Mouse (Mus musculus) embryo, embryonic 11.5 days (tissue): ENCODE measurements around the gene Camk2b.
"Not testable (repeated sequence)": the region's sequence is repeated elsewhere in the genome, so short reads cannot be mapped to it uniquely, and the experiment has no call there.

Experiments used
- DNase-seq: peaks from one replicate; pipeline ENCODE4 v3.0.0-alpha.2; 2012; ENCODE audit warnings: low read depth, low spot score

The Camk2b gene

DNA sequence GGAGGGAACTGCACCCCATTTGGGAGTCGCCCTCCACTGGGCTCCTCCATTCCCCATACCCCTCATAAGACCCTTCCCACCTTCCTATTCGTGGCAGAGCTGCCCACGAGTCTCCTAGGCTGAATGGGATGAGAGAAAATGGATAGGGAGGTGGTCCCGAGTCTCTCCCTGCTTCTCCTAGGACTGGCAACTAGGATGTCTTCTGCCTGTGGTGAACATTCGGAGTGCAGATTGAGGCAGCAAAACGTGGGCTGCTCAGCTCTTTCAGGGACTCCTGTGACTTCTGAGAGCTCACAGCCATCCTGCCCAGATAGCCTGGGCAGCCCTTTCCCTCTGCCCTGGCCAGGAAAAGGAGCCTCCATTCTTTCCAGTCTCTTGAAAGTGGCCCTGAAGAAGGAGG lies at the start of gene Camk2b:
TSS of gene Camk2b (minus strand) at position 187 of the 400 bp plus-strand sequence.
- DNase-seq, result no peak

DNA sequence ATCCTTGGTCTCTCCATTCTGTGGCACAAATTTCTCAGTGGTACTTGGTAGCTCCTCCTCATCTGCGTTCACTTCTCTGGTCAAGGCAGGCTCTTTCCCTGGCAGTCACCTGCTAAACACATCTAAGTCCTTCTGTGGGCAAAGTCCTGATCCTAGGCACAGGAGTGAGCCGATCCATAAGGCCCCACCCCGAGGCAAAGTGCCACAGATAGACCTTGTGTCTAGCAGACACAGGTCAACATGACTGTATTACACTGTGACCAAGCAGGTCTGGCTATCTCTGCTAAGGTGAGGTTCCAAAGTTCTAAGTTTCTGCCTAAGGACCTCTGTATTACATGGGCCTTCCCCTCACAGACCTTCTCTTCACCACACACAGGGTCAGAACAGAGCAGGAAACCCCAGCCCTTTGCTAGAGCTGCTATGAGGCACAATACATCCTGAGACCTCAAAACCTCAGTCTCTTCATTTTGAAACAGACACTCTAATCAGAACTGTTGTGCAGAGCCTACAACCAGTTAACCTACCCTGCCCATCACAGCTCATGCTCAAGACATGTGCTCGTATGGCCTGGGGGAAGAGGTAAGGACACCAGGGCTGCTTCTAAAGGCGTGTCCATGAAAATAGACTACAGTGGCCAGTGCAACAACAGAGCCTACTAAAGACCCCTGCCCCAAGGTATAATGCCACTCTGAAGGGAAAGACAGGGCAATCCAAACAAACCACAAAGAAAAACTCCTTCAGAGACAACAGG lies 45.7 kb upstream of the Camk2b start:
- DNase-seq, result no peak

DNA sequence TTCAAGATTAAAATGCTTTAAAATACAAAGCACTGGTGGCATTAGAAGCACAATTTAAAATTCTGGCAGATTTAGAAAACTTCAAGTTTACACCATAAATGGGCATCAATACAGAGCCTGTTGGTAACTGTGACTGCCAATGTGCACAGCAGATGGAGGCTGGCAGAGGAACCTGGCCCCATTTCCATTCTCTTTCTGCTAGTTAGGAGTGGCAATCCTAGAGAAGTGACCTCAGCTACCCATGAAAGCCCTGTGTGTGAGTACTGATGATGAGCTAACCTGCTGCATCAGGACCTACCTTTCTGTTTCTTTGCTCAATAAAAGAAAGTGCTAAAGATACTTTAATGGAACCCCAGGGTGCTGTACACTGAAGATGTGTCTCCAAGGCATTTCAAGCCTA lies 43.8 kb upstream of the Camk2b start:
- no peak for DNase-seq

DNA sequence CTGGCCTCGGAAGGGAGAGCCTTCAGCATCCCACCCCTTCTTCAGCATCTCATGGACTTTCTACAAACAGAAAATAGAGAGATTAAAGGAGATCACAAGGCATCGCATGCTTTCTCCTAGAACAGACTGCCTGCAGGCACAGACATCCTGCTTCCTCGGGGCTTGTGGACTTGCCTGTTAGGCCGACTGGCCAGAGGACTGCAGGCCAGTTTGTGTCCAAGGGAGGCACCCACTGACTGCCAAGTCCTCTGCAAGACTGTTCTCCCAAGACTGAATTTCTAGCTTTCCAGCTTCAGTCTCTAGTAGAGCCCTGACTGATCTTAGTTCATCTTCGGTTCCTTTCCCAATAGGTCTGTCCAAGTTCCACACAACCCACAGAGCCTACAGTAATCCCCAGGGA lies 42.1 kb upstream of the Camk2b start:
- DNase-seq, result no peak

DNA sequence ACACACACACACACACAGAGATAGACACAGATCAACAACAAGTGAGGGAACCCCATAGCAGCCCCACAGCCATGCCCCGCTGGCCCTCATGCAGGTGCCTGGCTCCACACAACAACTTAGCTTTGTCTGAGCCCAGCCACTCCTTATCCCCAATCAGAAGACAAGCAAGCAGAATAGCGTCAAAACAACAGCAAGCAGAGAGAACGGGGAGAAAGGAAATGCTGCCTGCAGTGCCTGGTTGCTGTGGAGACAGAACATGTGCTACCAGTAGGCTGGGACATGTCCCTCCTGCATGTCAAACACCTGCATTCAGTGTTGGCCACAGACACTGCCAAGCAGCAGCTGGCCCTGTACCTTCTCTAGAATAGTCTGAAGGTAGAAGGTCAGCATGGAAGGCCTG lies 41.6 kb upstream of the Camk2b start:
- no peak for DNase-seq

DNA sequence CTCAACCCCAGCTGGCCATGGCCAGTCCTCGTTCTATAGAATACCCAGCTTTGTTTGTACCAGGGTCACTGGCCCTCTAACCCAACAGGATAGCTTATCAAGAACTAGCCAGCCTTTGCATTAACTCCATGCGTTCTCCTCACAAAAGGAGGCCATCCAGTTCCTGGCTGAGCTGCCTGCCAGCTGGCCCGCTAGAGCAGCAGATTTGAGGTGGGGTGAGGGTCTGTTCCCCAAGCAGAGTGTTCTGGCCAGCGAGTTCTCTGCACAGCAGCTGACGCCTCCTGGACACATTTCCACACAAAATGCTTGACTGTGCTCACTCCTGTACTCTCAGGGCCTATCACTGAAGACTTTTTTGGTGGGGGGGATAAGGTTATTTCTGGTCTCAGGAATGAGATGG lies 38.6 kb upstream of the Camk2b start:
- DNase-seq, result no peak

DNA sequence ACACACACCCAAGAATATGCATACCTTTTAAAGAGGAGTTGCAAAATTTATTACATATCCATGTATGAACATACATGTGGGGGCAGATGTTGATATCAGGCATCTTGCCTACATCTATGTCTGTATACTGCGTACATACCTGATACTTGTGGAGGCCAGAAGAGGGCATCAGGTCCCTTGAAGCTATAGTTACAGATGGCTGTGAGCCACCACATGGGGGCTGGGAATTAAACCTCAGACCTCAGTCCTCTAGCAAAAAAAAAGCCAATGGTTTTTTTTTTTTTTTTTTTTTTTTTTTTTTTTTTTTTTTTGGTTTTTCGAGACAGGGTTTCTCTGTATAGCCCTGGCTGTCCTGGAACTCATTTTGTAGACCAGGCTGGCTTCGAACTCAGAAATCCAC lies 30.5 kb upstream of the Camk2b start:
- DNase-seq, result not testable (repeated sequence)

DNA sequence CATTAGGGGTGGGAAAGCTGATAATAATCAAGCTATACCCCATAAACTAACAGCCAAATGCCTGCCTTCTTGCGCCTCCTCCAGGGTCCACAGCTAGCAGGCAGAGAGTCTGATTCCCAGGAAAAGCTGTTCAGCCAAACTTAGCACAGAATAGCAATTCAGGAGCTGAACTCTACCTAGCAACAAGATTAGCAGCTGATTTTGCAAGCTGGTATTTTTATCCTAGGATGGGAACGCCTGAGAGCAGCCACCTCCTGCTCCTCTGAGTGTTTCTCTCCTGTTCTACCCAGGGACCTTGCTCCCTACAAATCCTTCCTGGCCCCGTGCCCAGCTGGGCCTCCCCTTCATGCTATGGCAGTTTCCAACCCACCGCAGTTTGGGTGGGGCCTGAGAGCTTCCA lies 20.8 kb upstream of the Camk2b start:
- DNase-seq, result no peak

DNA sequence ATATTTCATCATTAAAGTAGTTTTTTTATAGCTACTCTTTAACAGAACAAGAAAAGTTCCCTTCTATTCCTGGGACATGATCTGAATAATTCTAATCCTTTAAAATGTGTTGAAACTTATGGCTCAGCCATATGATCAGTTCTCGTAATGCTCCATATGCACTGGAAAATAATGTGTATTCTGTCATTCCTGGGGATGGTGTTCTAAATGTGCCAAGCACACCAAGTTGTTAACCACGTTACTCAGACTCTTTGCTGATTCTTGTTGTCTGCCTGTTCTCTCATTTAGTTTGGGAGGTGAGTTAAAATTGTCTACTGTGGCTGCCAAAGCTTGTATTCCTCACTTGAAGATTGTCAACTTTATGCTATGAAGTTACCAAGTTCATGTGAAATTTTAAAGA lies 12.6 kb upstream of the Camk2b start:
- no peak for DNase-seq

DNA sequence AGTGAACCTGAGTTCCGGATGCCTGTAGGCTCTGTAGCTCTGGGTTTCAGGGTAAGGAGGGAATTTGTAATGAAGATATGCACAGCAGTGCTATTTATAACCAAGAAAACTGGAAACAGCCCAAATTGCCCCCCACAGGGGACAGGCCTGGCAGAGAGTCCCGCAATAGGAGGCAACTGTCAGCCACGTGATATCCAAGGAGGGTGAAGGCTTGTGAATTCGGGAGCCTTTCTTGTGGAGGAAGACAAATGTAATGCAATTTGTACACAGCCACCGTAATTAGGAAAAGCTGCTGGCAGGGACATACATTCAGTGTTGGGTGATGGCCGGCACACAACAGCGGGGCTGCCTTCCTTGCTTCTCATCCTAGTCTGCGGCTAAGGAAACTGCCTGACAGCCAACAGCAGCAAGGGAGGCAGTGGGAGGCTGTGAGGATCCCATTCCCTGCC lies 9.5 kb upstream of the Camk2b start:
- DNase-seq, result no peak

DNA sequence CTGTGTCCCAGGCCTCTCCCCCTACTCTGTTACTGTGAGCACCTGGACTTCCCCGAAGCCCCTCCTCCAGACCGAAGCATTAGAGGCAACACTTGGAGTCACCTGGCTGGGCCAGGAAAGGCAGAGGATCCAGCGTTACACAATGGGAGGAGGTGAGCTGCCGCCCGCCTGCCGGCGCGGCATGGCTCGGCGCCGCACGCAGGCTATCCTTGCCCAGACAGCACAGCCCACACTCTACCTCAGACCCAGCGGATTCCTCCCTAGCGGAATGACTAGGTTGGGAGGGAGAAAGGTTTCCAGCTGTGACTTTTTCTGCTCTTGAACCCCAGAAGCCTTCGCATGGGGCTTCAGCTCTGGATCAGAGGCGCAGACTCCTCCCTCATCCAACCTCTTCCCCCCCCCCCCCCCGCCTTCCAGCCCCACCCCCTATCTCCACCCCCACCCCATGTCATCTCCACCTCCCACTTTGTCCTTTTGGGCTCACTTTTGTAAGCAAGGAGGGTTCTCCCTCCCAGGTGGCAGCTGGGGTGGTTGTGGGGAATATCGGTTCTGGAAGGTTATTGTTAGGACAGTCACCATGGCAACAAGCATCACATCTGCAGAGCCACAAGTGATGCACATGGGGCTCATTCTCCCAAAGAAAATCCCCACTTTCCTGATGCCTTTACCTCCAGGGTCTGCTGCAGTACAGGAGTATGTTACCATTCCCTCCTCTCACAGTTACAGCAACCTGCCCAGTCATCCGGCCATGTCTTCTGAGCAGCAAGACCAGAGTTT lies 2.2 kb upstream of the Camk2b start:
- no peak for DNase-seq

DNA sequence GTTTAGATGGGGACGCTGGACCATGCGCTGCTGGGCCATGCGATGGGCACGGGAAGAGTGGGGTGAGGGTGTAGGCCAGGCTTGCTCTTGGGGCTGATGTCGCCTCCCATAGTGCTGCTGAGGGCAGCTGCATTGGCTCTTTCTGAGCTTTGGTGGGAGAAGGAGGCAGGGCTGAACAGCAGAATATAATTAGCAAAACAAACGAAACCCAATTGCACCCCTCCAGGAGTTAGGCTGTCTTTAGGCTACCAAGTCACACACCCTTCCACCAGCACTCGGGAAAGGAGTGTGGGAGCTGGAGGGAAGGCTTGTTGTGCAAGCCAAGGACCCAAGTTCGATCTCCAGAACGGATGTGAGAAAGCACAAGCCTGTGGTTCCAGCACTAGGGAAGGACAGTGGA lies 998 bp upstream of the Camk2b start:
- no peak for DNase-seq

DNA sequence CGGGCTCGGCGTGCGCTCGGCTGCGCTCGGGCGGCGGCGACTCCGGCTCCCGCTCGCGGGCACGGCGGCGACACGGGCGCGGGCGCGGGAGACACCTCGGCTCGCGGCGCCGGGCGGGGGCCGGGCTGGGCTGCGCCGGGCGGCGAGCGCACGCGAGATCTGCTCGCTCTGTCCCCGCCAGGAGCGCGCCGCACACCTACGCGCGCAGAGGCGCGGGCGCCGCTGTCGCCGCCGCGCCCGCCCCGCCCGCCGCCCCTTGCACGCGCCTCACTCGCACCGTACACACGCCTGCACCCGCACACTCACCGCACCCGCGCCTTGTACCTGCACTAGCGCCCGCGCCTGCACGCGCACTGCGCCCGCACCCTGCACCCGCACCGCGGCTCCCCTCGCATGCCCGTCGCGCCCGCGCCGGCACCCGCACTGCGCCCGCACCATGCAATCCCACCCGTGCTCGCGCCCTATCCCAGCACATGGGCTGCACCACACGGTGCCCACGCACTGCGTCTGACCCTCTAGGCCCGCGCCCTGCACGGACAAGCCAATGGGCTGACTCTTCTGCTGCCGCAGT lies 526 bp downstream of the Camk2b start:
- DNase-seq, result no peak

DNA sequence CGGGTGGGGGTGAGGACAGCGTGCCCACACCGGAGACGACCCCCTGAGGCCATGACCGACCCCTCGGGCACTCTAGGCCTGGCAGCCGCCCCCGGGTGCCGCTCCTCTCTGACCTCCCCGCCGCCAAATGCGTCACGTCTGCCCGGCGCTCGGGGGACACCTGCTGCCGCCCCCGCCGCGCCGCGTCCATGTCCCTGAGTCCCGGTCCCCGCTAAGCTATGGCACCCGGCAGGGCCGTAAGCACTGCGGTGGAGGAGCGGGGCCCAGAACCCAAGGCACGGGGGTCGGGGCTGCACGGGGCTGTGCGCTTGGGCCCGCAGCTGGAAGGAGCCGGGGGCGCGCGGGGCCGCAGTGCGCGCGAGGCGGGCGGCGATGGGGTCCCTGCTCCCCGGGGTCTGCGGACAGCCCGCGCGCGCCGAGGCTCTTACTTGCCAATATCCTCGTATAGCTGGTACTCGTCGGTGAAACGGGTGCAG lies 1.1 kb downstream of the Camk2b start:
- DNase-seq, result no peak

DNA sequence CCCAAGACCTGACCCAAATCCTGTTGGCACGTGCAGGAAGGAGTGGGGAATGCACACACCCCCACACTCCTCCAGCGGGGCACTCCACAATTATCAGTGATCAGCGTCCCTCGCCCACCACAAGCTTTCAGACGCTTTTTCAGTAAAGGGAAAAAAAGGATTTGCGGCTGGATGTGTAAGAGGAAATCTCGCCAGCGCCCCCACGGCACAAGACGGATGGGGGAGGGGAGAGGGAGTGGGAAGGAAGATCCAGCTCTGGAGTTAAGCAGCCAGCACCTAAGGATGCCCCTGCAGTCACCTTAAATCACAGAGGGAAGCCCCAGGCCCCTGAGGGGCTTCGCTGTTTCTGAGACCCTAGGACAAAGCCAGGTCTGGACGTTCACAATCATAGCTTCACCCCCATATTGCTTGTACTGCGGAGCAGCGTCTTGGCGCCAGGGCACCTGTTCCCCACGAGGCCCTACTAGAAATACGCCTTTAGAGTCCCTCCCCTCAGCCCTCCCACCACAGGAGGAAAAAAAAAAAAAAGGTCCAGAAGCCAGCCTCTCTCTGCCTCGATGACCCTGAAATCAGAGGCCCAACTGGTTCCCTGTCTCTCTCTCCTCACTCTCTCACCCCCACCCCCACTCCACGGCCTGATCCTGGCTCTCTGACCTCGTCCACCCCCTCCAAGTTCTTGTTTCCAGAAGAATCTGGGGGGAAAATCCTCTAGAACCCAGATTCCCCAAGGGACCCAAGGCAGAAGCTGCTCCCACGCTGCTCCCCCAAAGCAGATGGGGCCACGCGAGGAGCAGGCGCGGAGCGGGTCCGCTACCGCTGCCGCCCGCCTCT lies 1.7 kb downstream of the Camk2b start:
- no peak for DNase-seq

DNA sequence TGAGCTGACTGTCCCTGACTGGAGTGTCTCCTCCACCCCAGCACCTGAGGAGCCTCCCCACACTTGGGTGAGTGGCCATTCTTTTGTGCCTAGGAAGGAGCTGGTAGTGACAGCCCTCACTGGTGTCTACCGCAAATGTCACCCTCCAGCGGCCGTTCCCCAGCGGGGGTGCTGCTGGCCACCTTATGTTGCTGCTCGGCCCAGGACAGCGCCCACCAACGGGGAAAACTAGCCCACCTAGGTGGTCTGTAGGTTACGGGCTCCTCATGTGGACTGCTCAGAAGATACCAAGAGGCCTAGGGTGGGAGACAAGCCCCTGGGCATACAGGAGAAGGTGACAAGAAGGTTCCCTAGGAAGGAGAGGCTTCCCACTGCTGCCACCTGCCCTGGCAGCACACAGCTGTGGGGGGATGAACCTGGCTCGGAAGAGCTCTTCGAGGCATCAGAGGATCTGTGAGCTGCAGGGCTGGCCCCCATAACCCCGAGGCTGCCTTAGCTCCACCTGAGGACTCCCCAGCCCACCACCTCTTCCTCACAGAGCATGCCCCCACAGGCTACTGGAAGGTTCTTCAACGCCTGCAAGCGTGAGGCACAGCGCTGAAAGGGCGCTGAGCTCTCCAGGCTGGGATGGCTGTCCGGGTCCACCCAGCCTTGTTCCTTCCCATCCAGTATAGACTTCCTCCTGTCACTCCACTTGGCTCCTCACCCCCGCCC lies 2.5 kb downstream of the Camk2b start:
- DNase-seq, result no peak

DNA sequence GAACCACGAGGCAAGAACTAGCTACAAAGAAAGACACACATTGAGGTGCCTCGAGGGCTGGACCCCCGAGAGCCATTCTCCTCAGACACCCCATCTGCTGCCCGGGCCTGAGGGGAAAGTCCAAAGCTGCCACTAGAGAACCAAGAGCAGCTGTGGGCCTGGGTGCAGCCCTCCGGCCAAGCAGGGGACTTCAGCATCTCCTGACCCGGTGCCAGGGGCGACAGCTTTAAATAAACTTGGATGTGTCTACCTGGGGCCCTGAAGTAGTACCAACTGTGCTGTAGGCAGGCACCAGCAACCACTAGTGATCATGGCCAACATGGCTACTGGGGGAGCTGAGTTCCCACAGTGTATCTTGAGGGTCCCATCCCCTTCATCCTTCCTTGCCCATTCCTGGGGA lies 3.1 kb downstream of the Camk2b start:
- no peak for DNase-seq

DNA sequence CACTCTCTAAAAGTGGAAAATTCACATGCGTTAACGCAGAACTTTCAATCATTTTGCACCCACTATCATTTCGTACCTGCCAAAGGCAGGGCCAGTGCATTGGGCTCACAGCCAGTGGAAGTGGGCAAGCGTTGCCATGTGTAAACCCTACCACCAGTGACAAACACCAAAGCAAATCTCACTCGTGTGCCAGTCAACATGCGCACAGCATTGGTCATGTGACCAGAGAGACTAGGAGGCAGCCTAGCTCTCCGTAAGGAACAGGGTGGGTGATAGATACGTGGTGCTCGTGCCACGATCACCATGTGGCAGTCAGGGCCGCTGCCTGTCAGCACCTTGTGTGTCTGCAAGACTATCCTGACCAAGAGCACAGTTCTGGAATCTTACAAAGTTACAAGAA lies 3.8 kb downstream of the Camk2b start:
- DNase-seq, result no peak

DNA sequence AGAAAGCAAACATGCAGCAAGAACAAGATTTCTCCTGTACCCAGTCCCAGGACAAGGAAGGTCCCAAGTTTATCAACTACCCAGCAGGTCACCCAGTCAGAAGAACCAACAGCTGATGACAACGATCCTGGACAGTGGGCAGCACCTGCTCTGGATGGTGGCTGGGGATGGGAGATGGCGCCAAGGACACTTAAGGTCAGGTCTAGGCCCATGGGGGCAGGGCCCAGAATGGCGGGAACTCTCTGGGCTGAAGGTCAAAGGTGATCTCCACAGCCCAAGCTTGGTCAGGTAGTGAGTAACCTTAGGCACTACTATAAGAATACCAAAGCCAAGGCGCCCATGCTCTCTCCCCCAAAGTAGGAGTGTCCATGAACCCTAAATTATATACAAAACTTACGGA lies 4.3 kb downstream of the Camk2b start:
- DNase-seq, result no peak

DNA sequence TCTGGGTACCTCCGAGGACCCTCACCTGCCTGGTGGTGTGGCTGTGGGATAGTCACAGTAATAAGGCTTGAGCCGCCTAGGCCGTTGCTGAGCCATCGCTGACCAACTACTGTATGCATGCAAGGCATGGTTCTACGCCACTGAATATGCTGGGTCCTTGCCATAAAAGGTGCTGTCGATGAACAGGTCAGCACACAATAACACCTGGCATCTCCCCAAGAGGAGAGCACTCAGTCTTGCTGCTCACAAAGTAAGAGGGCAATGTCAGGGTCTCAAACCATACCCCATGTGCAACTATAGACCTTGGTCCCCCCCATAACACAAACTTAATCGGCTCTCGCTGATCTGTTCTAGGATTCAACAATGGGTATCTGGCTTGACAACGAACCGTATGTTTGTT lies 7.0 kb downstream of the Camk2b start:
- DNase-seq, result no peak

DNA sequence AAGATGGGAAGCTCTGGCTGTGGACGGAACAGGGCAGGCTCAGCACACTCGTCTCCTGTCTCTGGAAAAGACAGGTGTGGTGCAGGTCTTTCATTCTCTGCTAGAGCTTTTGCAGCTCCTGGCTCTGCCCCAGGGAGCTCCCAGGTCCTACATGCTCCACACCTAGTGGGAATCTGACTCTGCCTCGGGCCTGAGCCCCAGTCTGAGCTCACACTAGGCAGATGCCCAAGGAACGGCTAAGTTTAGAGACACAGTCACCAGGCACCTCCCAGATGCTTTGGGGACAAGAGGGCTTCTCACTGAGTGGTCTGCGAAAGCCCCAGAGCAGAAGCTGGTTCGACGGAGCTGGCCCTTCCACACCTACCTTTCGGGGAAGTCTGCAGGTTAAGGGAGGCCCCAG lies 12.8 kb downstream of the Camk2b start:
- no peak for DNase-seq
